Mouse (Mus musculus): Measurements from ENCODE around the gene 2010300C02Rik. TPM values are rescaled to one million over a fixed set of nuclear protein-coding genes. Genes with fewer than 3 reads are reported as not detected.

The 2010300C02Rik gene
- polyA plus RNA-seq, 1 experiment from 2014 or later, result 1.2 TPM

DNA sequence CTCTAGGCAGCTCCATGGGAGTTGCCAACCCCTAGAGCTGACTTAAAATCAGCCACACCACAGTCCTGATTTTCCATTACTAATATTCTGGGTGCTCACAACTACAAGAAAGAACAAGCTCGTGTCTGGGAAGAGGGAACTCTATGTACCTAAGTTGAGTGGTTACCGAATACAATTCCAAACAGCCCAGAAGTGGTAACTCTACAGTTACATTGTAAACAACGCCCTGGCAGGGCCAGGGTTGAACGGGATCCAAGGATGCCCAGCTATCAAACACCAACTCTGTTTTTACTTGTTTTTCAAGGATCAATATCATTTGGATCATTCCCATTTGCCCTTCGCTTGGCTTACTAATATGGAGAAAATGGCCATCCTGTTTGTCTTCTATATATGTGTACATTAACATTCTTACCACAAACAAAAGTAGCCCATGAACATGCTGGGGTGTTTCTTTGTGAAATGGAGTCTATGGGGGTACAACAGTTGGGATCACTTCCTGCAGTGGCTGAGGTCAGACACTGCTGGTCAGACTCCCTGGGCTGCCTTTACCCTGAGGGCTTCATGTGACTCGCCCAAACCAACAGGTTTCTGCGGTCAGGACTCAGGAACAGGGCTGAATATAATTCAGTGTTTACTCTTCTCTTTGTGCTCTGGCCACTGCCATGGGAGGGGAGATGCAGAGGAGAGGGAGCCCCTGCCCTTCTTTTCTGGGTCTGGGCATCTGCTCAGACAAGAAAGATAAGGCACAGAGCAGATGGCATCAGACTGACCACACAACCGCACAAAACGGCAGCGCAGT is 89.3 kb downstream of the 2010300C02Rik start:
- H3K27ac ChIP-seq, result no peak overlapping the region
- H3K4me3 ChIP-seq, result no peak overlapping the region
- H3K4me1 ChIP-seq (replicated peaks), result no peaks in the 10 kb centered on the region
- no peaks in the 10 kb centered on the region for H3K9me3 ChIP-seq
- DNase-seq (ENCODE audit: low spot score), result no peak
- no peaks in the 10 kb centered on the region for H3K27me3 ChIP-seq (ENCODE audit: insufficient read depth, poor library complexity, severe bottlenecking)
- no peaks in the 10 kb centered on the region for H3K36me3 ChIP-seq
- 86% methylated on average over 10 of the region's 10 CpGs for WGBS

GRCm38 (mm10) chr1:37629876-37630275 is 90.0 kb downstream of the 2010300C02Rik start:
- no peaks in the 10 kb centered on the region for H3K36me3 ChIP-seq
- H3K9me3 ChIP-seq, result no peaks in the 10 kb centered on the region
- H3K27ac ChIP-seq, result no peak overlapping the region
- DNase-seq (ENCODE audit: low spot score), result no peak
- H3K27me3 ChIP-seq (ENCODE audit: insufficient read depth, poor library complexity, severe bottlenecking), result no peaks in the 10 kb centered on the region
- H3K4me1 ChIP-seq (replicated peaks), result no peaks in the 10 kb centered on the region
- 94% methylated on average over 5 of the region's 5 CpGs for WGBS
- H3K4me3 ChIP-seq, result no peak overlapping the region

GRCm38 (mm10) chr1:37628749-37629148 is 91.1 kb downstream of the 2010300C02Rik start:
- Histone ChIP-seq H3K4me3 (no peak overlapping the region), H3K27me3 (ENCODE audit: insufficient read depth, poor library complexity, severe bottlenecking) (no peaks in the 10 kb centered on the region), H3K36me3 (no peaks in the 10 kb centered on the region), H3K27ac (no peak overlapping the region), H3K4me1 (replicated peaks) (no peaks in the 10 kb centered on the region), H3K9me3 (no peaks in the 10 kb centered on the region)
- WGBS, result 65% methylated on average over 6 of the region's 6 CpGs
- no peak for DNase-seq (ENCODE audit: low spot score)

DNA sequence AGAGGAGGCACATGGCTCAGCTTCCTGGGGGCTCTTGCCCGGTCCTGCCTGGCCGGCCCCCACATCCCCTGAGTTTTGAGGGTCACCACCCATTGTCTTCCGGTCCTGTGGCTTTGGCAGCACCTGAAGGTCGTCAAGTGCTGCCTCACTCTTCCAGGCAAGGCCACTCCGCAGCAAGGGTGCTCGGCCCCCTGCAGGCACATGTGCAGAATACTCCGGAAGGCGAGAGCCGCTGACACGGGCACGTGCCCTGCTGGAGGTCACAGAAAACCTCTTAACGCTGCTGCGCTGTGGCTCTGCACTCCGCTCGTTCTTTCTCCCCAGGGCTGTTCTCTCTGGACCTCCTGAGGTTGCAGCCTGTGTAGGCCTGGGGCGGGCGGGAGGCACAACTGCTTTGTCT is 95.7 kb downstream of the 2010300C02Rik start:
- Histone ChIP-seq H3K9me3 (no peaks in the 10 kb centered on the region), H3K4me1 (replicated peaks) (0 out of 2 replicates have a peak, but pooled peaks cover 4% of the 10 kb centered on the region), H3K4me3 (no peak overlapping the region), H3K27ac (0 out of 2 replicates have a peak overlapping the region, but pooled peaks have one; percentile 16), H3K36me3 (no peaks in the 10 kb centered on the region), H3K27me3 (ENCODE audit: insufficient read depth, poor library complexity, severe bottlenecking) (no peaks in the 10 kb centered on the region)
- DNase-seq (ENCODE audit: low spot score), result no peak
- WGBS, result 89% methylated on average over 17 of the region's 17 CpGs

DNA sequence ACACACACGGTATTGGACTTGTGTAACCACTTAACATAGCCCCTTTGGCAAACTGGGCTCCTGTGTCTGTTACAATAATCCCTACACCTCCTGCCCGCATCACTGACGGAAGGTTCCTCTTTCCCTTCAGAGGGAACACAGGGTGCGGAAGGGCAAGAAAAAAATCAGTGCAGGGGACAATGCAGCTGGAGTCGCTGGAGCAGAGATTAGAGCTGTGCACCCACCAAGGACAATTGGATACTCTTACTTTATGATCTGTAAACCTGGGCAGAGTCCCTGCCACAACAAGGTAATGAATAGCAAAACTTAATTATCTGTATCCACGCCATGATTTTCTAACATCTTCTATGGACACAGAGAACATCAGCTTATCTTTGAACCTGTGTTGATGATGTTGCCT is 97.8 kb downstream of the 2010300C02Rik start:
- no peak for DNase-seq (ENCODE audit: low spot score)
- 0 out of 2 replicates have a peak, but pooled peaks cover 5% of the 10 kb centered on the region for H3K4me1 ChIP-seq (replicated peaks)
- 85% methylated on average over 6 of the region's 6 CpGs for WGBS
- H3K4me3 ChIP-seq, result no peak overlapping the region
- H3K27ac ChIP-seq, result no peak overlapping the region
- H3K9me3 ChIP-seq, result no peaks in the 10 kb centered on the region
- H3K27me3 ChIP-seq (ENCODE audit: insufficient read depth, poor library complexity, severe bottlenecking), result no peaks in the 10 kb centered on the region
- H3K36me3 ChIP-seq, result no peaks in the 10 kb centered on the region

GRCm38 (mm10) chr1:37619542-37619941 is 100.3 kb downstream of the 2010300C02Rik start:
- 50% methylated on average over 1 of the region's 1 CpGs for WGBS
- H3K4me3 ChIP-seq, result no peak overlapping the region
- H3K27ac ChIP-seq, result no peak overlapping the region
- no peaks in the 10 kb centered on the region for H3K36me3 ChIP-seq
- peaks cover 20% of the 10 kb centered on the region for H3K4me1 ChIP-seq (replicated peaks)
- no peaks in the 10 kb centered on the region for H3K27me3 ChIP-seq (ENCODE audit: insufficient read depth, poor library complexity, severe bottlenecking)
- H3K9me3 ChIP-seq, result no peaks in the 10 kb centered on the region
- no peak for DNase-seq (ENCODE audit: low spot score)

DNA sequence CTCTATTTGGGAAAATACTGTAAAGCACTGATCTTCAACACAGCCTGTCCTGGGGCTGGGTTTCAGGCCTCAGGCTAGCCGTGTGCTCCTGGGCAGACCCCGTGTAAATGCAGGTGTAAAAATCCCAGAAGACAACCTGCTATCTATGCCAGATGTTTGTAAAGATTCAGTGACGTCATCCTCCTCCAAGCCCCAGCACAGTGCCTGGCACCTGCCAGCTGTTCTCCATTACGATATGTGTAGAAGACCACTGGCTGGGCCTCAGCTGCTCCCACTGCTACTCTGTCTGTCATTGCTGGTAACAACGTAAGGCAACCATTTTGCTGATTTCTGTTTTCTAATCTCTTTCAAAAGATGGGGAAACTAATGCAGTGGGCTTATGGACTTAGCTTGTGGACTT is 102.8 kb downstream of the 2010300C02Rik start:
- Histone ChIP-seq H3K27ac (no peak overlapping the region), H3K27me3 (ENCODE audit: insufficient read depth, poor library complexity, severe bottlenecking) (no peaks in the 10 kb centered on the region), H3K4me3 (no peak overlapping the region), H3K36me3 (no peaks in the 10 kb centered on the region), H3K4me1 (replicated peaks) (peaks cover 28% of the 10 kb centered on the region), H3K9me3 (no peaks in the 10 kb centered on the region)
- WGBS, result 77% methylated on average over 5 of the region's 5 CpGs
- no peak for DNase-seq (ENCODE audit: low spot score)

DNA sequence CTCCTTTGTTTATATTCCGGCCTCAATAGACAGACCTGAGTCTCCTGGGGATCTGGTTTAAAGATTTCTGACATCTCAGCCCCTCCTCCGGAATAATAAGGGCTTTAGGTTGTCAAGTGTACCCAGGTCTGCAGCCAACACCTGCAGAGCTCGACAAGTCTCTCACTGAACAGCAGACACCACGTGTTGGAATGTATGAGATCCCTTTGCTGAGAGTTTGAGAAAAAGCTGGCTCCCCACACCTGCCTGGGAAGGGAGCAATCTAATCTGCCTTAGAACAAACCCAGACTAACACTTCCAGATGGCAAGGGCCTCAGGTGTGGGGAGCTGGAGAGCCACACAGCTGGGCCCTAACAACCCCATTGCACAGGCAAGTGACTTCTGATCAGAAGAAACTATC is 103.3 kb downstream of the 2010300C02Rik start:
- H3K4me1 ChIP-seq (replicated peaks), result peaks cover 28% of the 10 kb centered on the region
- DNase-seq (ENCODE audit: low spot score), result no peak
- no peak overlapping the region for H3K4me3 ChIP-seq
- H3K27me3 ChIP-seq (ENCODE audit: insufficient read depth, poor library complexity, severe bottlenecking), result no peaks in the 10 kb centered on the region
- no peaks in the 10 kb centered on the region for H3K36me3 ChIP-seq
- H3K9me3 ChIP-seq, result no peaks in the 10 kb centered on the region
- H3K27ac ChIP-seq, result no peak overlapping the region
- 40% methylated on average over 4 of the region's 4 CpGs for WGBS

DNA sequence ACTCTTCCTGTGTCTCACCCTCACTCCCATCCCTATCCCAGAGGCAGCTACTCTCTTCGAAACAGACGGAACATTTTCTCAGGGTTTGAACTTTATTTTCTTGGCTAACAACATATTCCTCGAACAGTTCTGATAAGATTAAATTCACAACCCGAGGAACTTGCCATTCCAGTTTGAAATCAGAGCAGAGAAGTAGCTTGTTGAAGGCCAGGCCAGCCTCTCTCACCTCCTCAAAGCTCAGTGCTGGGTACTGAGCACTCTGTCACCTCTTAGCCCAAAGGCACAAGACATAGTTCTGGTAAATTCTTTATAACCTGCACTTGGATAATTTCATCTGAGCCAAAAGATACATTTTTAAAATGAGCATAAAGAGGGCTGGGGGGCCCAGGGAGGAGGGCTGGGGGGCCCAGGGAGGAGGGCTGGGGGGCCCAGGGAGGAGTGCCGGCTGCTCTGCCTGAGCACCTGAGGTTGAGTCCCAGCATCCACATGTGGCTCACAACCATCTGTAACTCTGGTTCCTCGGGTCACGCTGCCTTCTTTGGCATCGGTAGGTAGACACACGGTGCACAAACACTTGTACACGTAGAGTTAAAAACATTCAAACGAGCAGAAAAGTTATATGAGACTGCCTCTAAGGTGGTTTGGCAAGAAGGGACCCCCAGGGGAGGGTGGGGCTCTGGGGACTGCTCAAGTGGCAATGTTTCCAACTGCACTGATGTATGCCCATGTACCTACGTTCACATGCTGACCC is 104.4 kb downstream of the 2010300C02Rik start:
- Histone ChIP-seq H3K27me3 (ENCODE audit: insufficient read depth, poor library complexity, severe bottlenecking) (no peaks in the 10 kb centered on the region), H3K4me3 (no peak overlapping the region), H3K27ac (no peak overlapping the region), H3K9me3 (no peaks in the 10 kb centered on the region), H3K36me3 (no peaks in the 10 kb centered on the region), H3K4me1 (replicated peaks) (peaks cover 28% of the 10 kb centered on the region)
- no peak for DNase-seq (ENCODE audit: low spot score)
- WGBS, result 86% methylated on average over 12 of the region's 12 CpGs

- H3K27ac ChIP-seq, result no peak overlapping the region
- H3K4me1 ChIP-seq (replicated peaks), result peaks cover 28% of the 10 kb centered on the region
- no peaks in the 10 kb centered on the region for H3K27me3 ChIP-seq (ENCODE audit: insufficient read depth, poor library complexity, severe bottlenecking)
- DNase-seq (ENCODE audit: low spot score), result no peak
- no peaks in the 10 kb centered on the region for H3K9me3 ChIP-seq
- WGBS, result 75% methylated on average over 7 of the region's 7 CpGs
- no peak overlapping the region for H3K4me3 ChIP-seq
- no peaks in the 10 kb centered on the region for H3K36me3 ChIP-seq
Measured at GRCm38 (mm10) chr1:37614836-37615235, 105.0 kb downstream of the 2010300C02Rik start.

GRCm38 (mm10) chr1:37614130-37614529 is 105.8 kb downstream of the 2010300C02Rik start:
- H3K4me1 ChIP-seq (replicated peaks), result peaks cover 26% of the 10 kb centered on the region
- no peaks in the 10 kb centered on the region for H3K9me3 ChIP-seq
- H3K4me3 ChIP-seq, result no peak overlapping the region
- H3K27ac ChIP-seq, result no peak overlapping the region
- DNase-seq (ENCODE audit: low spot score), result no peak
- 83% methylated on average over 15 of the region's 15 CpGs for WGBS
- H3K36me3 ChIP-seq, result no peaks in the 10 kb centered on the region
- no peaks in the 10 kb centered on the region for H3K27me3 ChIP-seq (ENCODE audit: insufficient read depth, poor library complexity, severe bottlenecking)

GRCm38 (mm10) chr1:37611032-37611431 is 108.9 kb downstream of the 2010300C02Rik start:
- DNase-seq (ENCODE audit: low spot score), result no peak
- Histone ChIP-seq H3K27ac (no peak overlapping the region), H3K9me3 (no peaks in the 10 kb centered on the region), H3K4me3 (no peak overlapping the region), H3K36me3 (no peaks in the 10 kb centered on the region), H3K27me3 (ENCODE audit: insufficient read depth, poor library complexity, severe bottlenecking) (no peaks in the 10 kb centered on the region), H3K4me1 (replicated peaks) (peaks cover 24% of the 10 kb centered on the region)
- 83% methylated on average over 6 of the region's 6 CpGs for WGBS

DNA sequence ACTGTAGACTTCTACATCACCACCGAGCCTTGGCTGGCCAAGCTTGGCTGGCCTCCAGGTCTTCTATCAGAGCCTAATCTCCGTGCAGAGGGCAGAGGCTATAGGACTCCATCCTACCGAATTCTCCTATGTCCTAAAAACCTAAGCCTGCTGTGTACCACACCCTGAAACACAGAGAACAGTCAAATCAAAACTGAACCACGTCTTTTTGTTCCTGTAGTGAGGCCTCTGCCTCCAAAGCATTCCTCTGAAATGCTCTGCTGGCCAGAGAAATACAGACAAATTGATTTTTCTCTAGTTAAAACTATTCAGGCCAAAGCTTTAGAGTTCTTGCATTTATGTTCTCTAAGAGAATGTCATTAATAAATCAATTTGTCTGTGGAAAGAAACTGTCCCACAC is 109.6 kb downstream of the 2010300C02Rik start:
- WGBS, result 89% methylated on average over 4 of the region's 4 CpGs
- H3K9me3 ChIP-seq, result no peaks in the 10 kb centered on the region
- H3K4me1 ChIP-seq (replicated peaks), result peaks cover 17% of the 10 kb centered on the region; the same call in 1 of the 2 replicates
- H3K27me3 ChIP-seq (ENCODE audit: insufficient read depth, poor library complexity, severe bottlenecking), result no peaks in the 10 kb centered on the region
- H3K36me3 ChIP-seq, result no peaks in the 10 kb centered on the region
- H3K27ac ChIP-seq, result no peak overlapping the region
- no peak overlapping the region for H3K4me3 ChIP-seq
- DNase-seq (ENCODE audit: low spot score), result no peak
